Mouse (Mus musculus) neural tube, embryonic 15.5 days (tissue): ENCODE results near the gene Prox2. TPM values are rescaled to one million over a fixed set of nuclear protein-coding genes. Genes with fewer than 3 reads are reported as not detected.

Experiments
- ATAC-seq: fragments of 200-750 bp; cut with Nextera tagmentation; 2 replicates; pipeline ENCODE4 v1.8.0; 2017; ENCODE audit warnings: mild to moderate bottlenecking, moderate TSS enrichment, moderate library complexity; ENCODE audit not compliant: low FRiP score
- H3K27ac ChIP-seq: fragments of 300-500 bp; sonication (generic); replicated peaks from 2 replicates; pipeline ENCODE4 v1.5.1; 2015; ENCODE audit warnings: mild to moderate bottlenecking, inconsistent platforms
- H3K27me3 ChIP-seq: fragments of 300-500 bp; sonication (generic); replicated peaks from 2 replicates; pipeline ENCODE4 v1.6.1; 2015; ENCODE audit warnings: inconsistent platforms
- H3K36me3 ChIP-seq: fragments of 300-500 bp; sonication (generic); 2 replicates; pipeline ENCODE4 v1.6.1; 2015; ENCODE audit warnings: inconsistent platforms
- H3K4me1 ChIP-seq: fragments of 300-500 bp; sonication (generic); 2 replicates; pipeline ENCODE4 v1.6.1; 2015; ENCODE audit warnings: inconsistent platforms
- H3K4me2 ChIP-seq: fragments of 300-500 bp; sonication (generic); 2 replicates; pipeline ENCODE4 v1.6.1; 2015; ENCODE audit warnings: inconsistent platforms, mild to moderate bottlenecking, moderate library complexity
- H3K4me3 ChIP-seq: fragments of 300-500 bp; sonication (generic); replicated peaks from 2 replicates; pipeline ENCODE4 v1.5.1; 2015; ENCODE audit warnings: mild to moderate bottlenecking, inconsistent platforms
- H3K9ac ChIP-seq: fragments of 300-500 bp; sonication (generic); replicated peaks from 2 replicates; pipeline ENCODE4 v1.6.1; 2015; ENCODE audit warnings: mild to moderate bottlenecking, inconsistent platforms
- H3K9me3 ChIP-seq: fragments of 300-500 bp; sonication (generic); replicated peaks from 2 replicates; pipeline ENCODE4 v1.6.1; 2016; ENCODE audit warnings: inconsistent platforms
- WGBS: fragments of 180-500 bp; shearing (Covaris S2); methylation state at CpG from one replicate; pipeline ENCODE4 v1.1.7; 2015; ENCODE audit warnings: mixed read lengths; 5-methylcytosine and 5-hydroxymethylcytosine counted together
- polyA plus RNA-seq: library from polyadenylated mRNA; unstranded; fragments of >200 nt; fragmentation: Nextera tagmentation; extraction: Ambion mirVana; gene quantifications from 2 replicates; pipeline ENCODE4 v1.2.1, GENCODE M21; 2015

Gene Prox2
- polyA plus RNA-seq, 1 experiment from 2014 or later: 1.5 TPM

- Histone ChIP-seq H3K27ac (no peak overlapping the region), H3K9ac (no peak overlapping the region), H3K9me3 (no peaks in the 10 kb centered on the region), H3K36me3 (peaks cover 17% of the 10 kb centered on the region), H3K4me1 (0 out of 2 replicates have a peak, but pooled peaks cover 4% of the 10 kb centered on the region), H3K4me2 (no peak overlapping the region), H3K4me3 (no peak overlapping the region), H3K27me3 (no peaks in the 10 kb centered on the region)
- no peak for ATAC-seq
- WGBS: 88% methylated on average over 12 of the region's 12 CpGs
These were observed 22.7 kb downstream of the Prox2 start for GRCm38 (mm10) chr12:85087845-85088244.

GRCm38 (mm10) chr12:85084941-85085340 lies 25.6 kb downstream of the Prox2 start:
- Histone ChIP-seq H3K9ac (no peak overlapping the region), H3K36me3 (peaks cover 17% of the 10 kb centered on the region), H3K4me3 (no peak overlapping the region), H3K27me3 (no peaks in the 10 kb centered on the region), H3K9me3 (no peaks in the 10 kb centered on the region), H3K4me2 (no peak overlapping the region), H3K4me1 (no peaks in the 10 kb centered on the region), H3K27ac (no peak overlapping the region)
- no peak for ATAC-seq
- WGBS: 91% methylated on average over 4 of the region's 4 CpGs

- Histone ChIP-seq H3K27me3 (no peaks in the 10 kb centered on the region), H3K4me2 (no peak overlapping the region), H3K9me3 (no peaks in the 10 kb centered on the region), H3K4me1 (no peaks in the 10 kb centered on the region), H3K4me3 (no peak overlapping the region), H3K36me3 (peaks cover 17% of the 10 kb centered on the region), H3K27ac (no peak overlapping the region), H3K9ac (no peak overlapping the region)
- WGBS: 94% methylated on average over 2 of the region's 2 CpGs
- no peak for ATAC-seq
These were observed 26.3 kb downstream of the Prox2 start for GRCm38 (mm10) chr12:85084257-85084656.

- no peaks in the 10 kb centered on the region for H3K4me1 ChIP-seq
- H3K4me2 ChIP-seq: no peak overlapping the region
- WGBS: 92% methylated on average over 3 of the region's 3 CpGs
- no peak for ATAC-seq
- H3K9me3 ChIP-seq: no peaks in the 10 kb centered on the region
- H3K27me3 ChIP-seq: no peaks in the 10 kb centered on the region
- H3K9ac ChIP-seq: no peak overlapping the region
- no peak overlapping the region for H3K27ac ChIP-seq
- peaks cover 20% of the 10 kb centered on the region for H3K36me3 ChIP-seq
- no peak overlapping the region for H3K4me3 ChIP-seq
These were observed 33.5 kb downstream of the Prox2 start for GRCm38 (mm10) chr12:85077100-85077499.

DNA sequence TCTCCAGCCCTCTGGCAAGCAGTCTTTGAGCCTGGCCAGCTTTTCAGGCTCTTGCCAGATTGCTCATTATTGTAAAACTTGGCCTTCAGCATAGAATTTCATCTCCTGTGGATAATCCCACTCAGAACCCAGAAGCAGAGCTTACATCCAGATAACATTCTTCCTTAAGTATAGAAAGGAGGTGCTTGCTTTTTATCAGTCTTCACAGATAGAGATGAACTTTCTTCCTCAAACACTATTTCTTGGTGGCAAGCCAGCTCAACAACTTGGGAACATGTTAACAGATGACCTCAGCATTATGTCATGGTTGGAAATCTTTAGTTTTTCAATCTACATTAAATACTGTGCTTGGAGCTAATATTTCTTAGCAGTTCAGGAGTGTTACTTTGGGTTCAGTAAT lies 39.5 kb downstream of the Prox2 start:
- Histone ChIP-seq H3K4me1 (no peaks in the 10 kb centered on the region), H3K27me3 (no peaks in the 10 kb centered on the region), H3K36me3 (peaks cover 39% of the 10 kb centered on the region), H3K4me2 (no peak overlapping the region), H3K27ac (no peak overlapping the region), H3K4me3 (no peak overlapping the region), H3K9ac (no peak overlapping the region), H3K9me3 (no peaks in the 10 kb centered on the region)
- no peak for ATAC-seq

- 17% methylated on average over 6 of the region's 6 CpGs for WGBS
- H3K36me3 ChIP-seq: peaks cover 51% of the 10 kb centered on the region
These were observed 59.3 kb downstream of the Prox2 start for GRCm38 (mm10) chr12:85051218-85051617.

More at GRCm38 (mm10) chr12:85051218-85051617, 59.3 kb downstream of the Prox2 start:
- H3K27ac ChIP-seq: no peak overlapping the region
- H3K9ac ChIP-seq: no peak overlapping the region
- no peak overlapping the region for H3K4me3 ChIP-seq
- no peak for ATAC-seq
- no peaks in the 10 kb centered on the region for H3K4me1 ChIP-seq
- H3K27me3 ChIP-seq: no peaks in the 10 kb centered on the region
- H3K9me3 ChIP-seq: no peaks in the 10 kb centered on the region
- no peak overlapping the region for H3K4me2 ChIP-seq

Other genes with a start within 250 kb of the Prox2 start
- gene Ltbp2, start 234.2 kb downstream of the Prox2 start, polyA plus RNA-seq: 0.22 and 0.47 TPM in 2 replicates
- gene Fcf1, start 139.9 kb downstream of the Prox2 start, polyA plus RNA-seq: 83.3 and 94.9 TPM in 2 replicates
- gene Arel1, start 139.9 kb downstream of the Prox2 start, polyA plus RNA-seq: 28.1 and 29.6 TPM in 2 replicates
- 31.5 and 31.8 TPM in 2 replicates for gene Ylpm1, start 114.4 kb downstream of the Prox2 start, polyA plus RNA-seq
- gene Dlst, start 74 bp upstream of the Prox2 start, polyA plus RNA-seq: 117 and 123 TPM in 2 replicates
- gene Rps6kl1, start 40.5 kb upstream of the Prox2 start, polyA plus RNA-seq: 31.0 and 37.0 TPM in 2 replicates
- 9.5 and 11.1 TPM in 2 replicates for gene Pgf, start 67.0 kb upstream of the Prox2 start, polyA plus RNA-seq
- 74.5 and 85.5 TPM in 2 replicates for gene Eif2b2, start 108.7 kb upstream of the Prox2 start, polyA plus RNA-seq
- 8.5 and 9.0 TPM in 2 replicates for gene Mlh3, start 159.8 kb upstream of the Prox2 start, polyA plus RNA-seq
- 53.3 and 53.5 TPM in 2 replicates for gene Acyp1, start 177.7 kb upstream of the Prox2 start, polyA plus RNA-seq
- 1.4 TPM in 2 replicates for gene Zc2hc1c, start 177.8 kb upstream of the Prox2 start, polyA plus RNA-seq
- gene Nek9, start 228.6 kb upstream of the Prox2 start, polyA plus RNA-seq: 9.5 and 12.2 TPM in 2 replicates